Mouse (Mus musculus) intestine, embryonic 14.5 days (tissue): ENCODE results near the gene Atp4a. TPM values are rescaled to one million over a fixed set of nuclear protein-coding genes. Genes with fewer than 3 reads are reported as not detected.
"Not testable (repeated sequence)": the region's sequence is repeated elsewhere in the genome, so short reads cannot be mapped to it uniquely, and the experiment has no call there.

Experiments
- ATAC-seq: fragments of 200-750 bp; cut with Nextera tagmentation; replicated peaks from 2 replicates; pipeline ENCODE4 v1.8.0; 2017; ENCODE audit warnings: low read depth, moderate number of reproducible peaks, moderate TSS enrichment, moderate library complexity; ENCODE audit not compliant: low FRiP score, low TSS enrichment
- DNase-seq: peaks from one replicate; pipeline ENCODE4 v3.0.0-alpha.2; 2018; ENCODE audit warnings: low spot score
- H3K27ac ChIP-seq: fragments of 300-500 bp; sonication (generic); 2 replicates; pipeline ENCODE4 v1.5.1; 2014; ENCODE audit warnings: low read depth, mild to moderate bottlenecking, control low read depth
- H3K27me3 ChIP-seq: fragments of 300-500 bp; sonication (generic); replicated peaks from 2 replicates; pipeline ENCODE4 v1.6.1; 2014; ENCODE audit warnings: low read length, control low read depth; ENCODE audit not compliant: control insufficient read depth, insufficient read depth
- H3K36me3 ChIP-seq: fragments of 300-500 bp; sonication (generic); 2 replicates; pipeline ENCODE4 v1.6.1; 2014; ENCODE audit warnings: low read length, control low read depth; ENCODE audit not compliant: control insufficient read depth, insufficient read depth
- H3K4me1 ChIP-seq: fragments of 300-500 bp; sonication (generic); replicated peaks from 2 replicates; pipeline ENCODE4 v1.6.1; 2014; ENCODE audit warnings: low read length, control low read depth, mixed read lengths; ENCODE audit not compliant: control insufficient read depth, insufficient read depth
- H3K4me2 ChIP-seq: fragments of 300-500 bp; sonication (generic); 2 replicates; pipeline ENCODE4 v1.6.1; 2014; ENCODE audit warnings: low read length
- H3K4me3 ChIP-seq: fragments of 300-500 bp; sonication (generic); 2 replicates; pipeline ENCODE4 v1.5.1; 2014; ENCODE audit warnings: low read depth, low read length, control low read depth, mixed read lengths
- H3K9ac ChIP-seq: fragments of 300-500 bp; sonication (generic); 2 replicates; pipeline ENCODE4 v1.6.1; 2014; ENCODE audit warnings: mild to moderate bottlenecking, low read length
- H3K9me3 ChIP-seq: fragments of 300-500 bp; sonication (generic); 2 replicates; pipeline ENCODE4 v1.6.1; 2016; ENCODE audit warnings: low read length, control low read depth; ENCODE audit not compliant: control insufficient read depth
- WGBS: fragments of 180-500 bp; shearing (Covaris S2); extraction: QIAGEN DNeasy Blood & Tissue Kit; methylation state at CpG from one replicate; pipeline ENCODE4 v1.1.7; 2014; 5-methylcytosine and 5-hydroxymethylcytosine counted together
- polyA plus RNA-seq: library from polyadenylated mRNA; unstranded; fragments of >200 nt; fragmentation: Nextera tagmentation; extraction: Ambion mirVana; gene quantifications from 2 replicates; pipeline ENCODE4 v1.2.1, GENCODE M21; 2014

Gene Atp4a
- polyA plus RNA-seq, 1 experiment from 2014 or later: 2.2 TPM

DNA sequence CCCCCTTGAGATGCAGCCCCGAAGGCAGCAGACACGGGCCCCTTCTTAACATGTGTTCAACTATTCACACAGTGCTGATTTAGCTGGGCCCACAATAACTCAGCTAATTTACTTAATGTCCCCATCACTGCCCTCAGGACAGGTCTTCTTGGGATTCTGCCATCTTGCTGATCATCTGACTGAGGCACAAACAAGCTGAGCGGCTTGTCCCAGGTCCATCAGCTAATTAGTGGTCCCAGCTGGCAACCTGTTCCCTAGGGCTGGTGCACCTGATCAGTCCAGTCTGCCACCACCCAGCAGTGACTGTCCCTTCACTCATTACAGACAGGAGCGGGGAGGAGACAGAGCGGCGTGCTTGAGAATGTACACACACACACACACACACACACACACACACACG, 9.3 kb downstream of the Atp4a start:
- H3K4me1 ChIP-seq: peaks cover 7% of the 10 kb centered on the region
- WGBS: 90% methylated on average over 7 of the region's 7 CpGs
- H3K27me3 ChIP-seq: peaks cover 9% of the 10 kb centered on the region; the same call in 1 of the 2 replicates

DNA sequence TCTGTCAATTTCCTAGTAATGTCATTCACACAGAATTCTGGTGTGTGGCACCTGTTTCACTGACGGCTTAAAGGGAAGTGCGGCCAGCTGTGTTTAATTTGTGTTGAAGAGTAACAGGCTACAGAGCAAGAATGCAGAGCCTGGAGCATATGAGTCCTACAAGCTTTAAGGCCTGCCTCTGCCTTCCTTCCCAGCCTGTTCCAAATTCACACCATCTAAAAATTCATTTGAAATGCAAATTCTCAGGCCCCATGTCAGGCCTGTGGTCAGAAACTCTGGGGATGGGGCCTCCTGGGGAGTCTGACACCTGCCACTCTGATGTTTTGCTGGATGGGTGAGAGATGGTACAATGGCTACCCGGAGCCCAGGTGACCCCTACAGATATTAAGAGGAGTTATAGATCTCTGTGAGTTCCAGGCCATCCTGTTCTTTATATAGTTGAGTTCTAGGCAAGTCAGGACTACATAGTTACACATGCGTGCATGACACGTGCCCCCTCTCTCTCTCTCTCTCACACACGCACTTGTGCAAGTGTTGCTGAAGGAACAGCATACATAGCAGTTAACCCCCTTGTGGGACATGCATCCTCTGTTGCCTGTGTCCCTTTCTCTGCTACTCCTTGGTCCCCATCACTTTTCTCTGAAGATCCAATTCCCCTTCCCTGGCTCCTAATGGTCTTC, 11.4 kb downstream of the Atp4a start:
- WGBS: 57% methylated on average over 6 of the region's 6 CpGs

More for the DNA sequence above, 9.3 kb downstream of the Atp4a start:
- H3K4me2 ChIP-seq: no peak overlapping the region
- H3K9me3 ChIP-seq: no peaks in the 10 kb centered on the region
- no peak for ATAC-seq
- no peaks in the 10 kb centered on the region for H3K36me3 ChIP-seq
- H3K4me3 ChIP-seq: no peak overlapping the region
- DNase-seq: no peak
- H3K9ac ChIP-seq: no peak overlapping the region
- no peak overlapping the region for H3K27ac ChIP-seq

DNA sequence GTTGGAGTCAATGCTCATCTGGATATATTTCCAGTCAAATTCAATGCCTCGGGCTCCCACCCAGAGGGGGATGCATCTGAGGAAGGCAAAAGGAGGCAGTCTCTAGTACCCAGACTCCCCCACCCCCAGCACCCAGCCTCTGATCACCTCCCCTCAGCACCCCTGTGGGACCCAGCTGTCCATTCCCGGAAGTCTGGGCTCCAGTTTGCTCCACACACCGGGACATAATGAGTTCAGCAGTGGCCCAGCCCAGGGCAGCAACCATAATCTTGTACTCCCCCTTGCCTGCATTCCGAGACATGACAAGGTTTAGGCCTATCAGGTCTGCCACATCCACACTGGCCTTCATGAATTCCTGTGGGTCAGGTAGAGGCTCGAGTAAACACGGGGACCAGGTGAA, 16.2 kb downstream of the Atp4a start:
- peaks cover 21% of the 10 kb centered on the region; the same call in 1 of the 2 replicates for H3K36me3 ChIP-seq
- no peaks in the 10 kb centered on the region for H3K27me3 ChIP-seq
- no peak overlapping the region for H3K27ac ChIP-seq
- no peaks in the 10 kb centered on the region for H3K9me3 ChIP-seq
- peak overlapping the region; percentile 85 for H3K4me3 ChIP-seq
- H3K4me1 ChIP-seq: peaks cover 12% of the 10 kb centered on the region
- peak overlapping the region; percentile 77 for H3K4me2 ChIP-seq
- ATAC-seq (no peak), DNase-seq (no peak)
- whole genome bisulfite sequencing: 83% methylated on average over 6 of the region's 6 CpGs
- H3K9ac ChIP-seq: peak overlapping the region; percentile 74; the same call in 1 of the 2 replicates

More for the DNA sequence above, 11.4 kb downstream of the Atp4a start:
- peaks cover 2% of the 10 kb centered on the region; the same call in 1 of the 2 replicates for H3K4me1 ChIP-seq
- no peak overlapping the region for H3K4me3 ChIP-seq
- no peaks in the 10 kb centered on the region for H3K9me3 ChIP-seq
- H3K36me3 ChIP-seq: peaks cover 13% of the 10 kb centered on the region; the same call in 1 of the 2 replicates
- no peak overlapping the region for H3K27ac ChIP-seq
- H3K9ac ChIP-seq: no peak overlapping the region
- no peak for ATAC-seq
- no peak for DNase-seq
- no peaks in the 10 kb centered on the region for H3K27me3 ChIP-seq
- no peak overlapping the region for H3K4me2 ChIP-seq

DNA sequence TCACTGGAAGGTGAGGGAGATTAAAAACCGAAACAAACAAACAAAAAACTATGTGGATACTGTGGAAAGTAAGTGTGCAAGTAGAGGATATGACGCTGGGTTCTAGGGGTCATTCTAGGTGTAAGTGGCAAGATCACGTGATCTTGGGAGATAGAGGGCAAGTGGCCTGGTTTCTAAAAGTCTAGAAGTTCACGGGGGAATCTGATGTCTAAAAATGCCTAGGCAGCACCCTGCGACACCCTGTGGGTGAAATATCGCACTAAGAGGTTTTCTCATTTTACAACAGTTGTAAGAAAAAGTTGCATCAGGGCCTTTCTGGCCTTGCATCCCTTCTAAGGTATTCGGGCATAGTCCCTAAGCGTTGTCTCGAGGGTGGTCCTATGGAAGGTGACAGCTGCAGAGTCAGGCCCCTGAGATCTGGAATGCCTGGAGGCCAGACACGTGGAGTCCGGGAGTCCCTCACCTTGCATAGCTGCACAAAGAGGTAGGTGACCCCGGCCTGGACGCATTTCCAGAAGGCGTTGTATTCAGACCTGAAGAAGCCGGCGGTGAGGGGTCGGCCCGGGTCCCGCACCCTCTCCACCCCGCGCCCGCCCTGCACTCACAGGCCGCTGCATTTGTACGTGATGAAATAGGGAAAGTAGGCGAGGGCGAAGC, 16.9 kb downstream of the Atp4a start:
- DNase-seq: no peak
- H3K36me3 ChIP-seq: peaks cover 21% of the 10 kb centered on the region; the same call in 1 of the 2 replicates

DNA sequence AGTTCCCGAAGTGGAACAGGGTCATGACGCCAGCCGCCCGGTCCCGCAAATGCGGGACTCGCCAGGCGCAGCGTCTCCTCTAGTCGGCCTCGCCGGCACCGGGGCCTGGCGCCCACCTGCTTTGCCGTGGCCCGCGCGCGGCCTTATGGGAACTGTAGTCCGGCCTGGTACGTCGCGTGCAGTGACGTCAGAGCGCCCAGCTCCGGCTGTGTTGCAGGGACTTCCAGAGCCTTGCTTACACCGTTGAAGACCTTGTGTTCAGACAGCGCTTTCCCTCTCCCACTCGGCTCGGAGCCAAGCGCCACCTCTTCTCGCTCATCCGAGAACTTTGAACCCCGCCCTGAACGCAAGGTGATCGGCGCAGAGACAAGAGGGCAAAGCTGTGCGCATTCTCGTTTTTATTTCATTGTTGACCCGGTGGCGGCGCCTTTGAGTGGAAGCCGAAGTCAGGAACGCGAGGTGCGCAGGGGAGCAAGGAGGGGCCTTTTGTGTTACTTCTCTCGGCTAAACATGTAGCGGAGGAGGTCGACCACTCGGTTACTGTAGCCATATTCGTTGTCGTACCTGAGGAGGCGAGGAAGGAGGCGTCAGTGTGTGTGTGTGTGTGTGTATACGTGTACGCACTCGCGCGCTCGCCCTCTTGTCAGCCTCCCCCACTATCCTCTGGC, 17.5 kb downstream of the Atp4a start, which contains the start of gene Tmem147:
Tmem147 (minus strand) TSS at position 145 of the 668 bp plus-strand sequence.
- Histone ChIP-seq H3K4me3 (peak within 1 kb of the TSS; percentile 85), H3K36me3 (peaks cover 21% of the 10 kb centered on the region; the same call in 1 of the 2 replicates), H3K27ac (peak within 1 kb of the TSS; percentile 88), H3K27me3 (no peaks in the 10 kb centered on the region), H3K4me2 (peak within 1 kb of the TSS; percentile 77), H3K9ac (peak within 1 kb of the TSS; percentile 74), H3K4me1 (peaks cover 12% of the 10 kb centered on the region), H3K9me3 (no peaks in the 10 kb centered on the region)
- peak; percentile 99 for ATAC-seq
- DNase-seq: peak; percentile 99
- WGBS: under 1% methylated on average over 60 of the region's 60 CpGs

More for the DNA sequence above, 16.9 kb downstream of the Atp4a start:
- Histone ChIP-seq H3K4me2 (peak overlapping the region; percentile 77), H3K9ac (peak overlapping the region; percentile 74), H3K4me3 (peak overlapping the region; percentile 85), H3K9me3 (no peaks in the 10 kb centered on the region), H3K4me1 (peaks cover 12% of the 10 kb centered on the region), H3K27me3 (no peaks in the 10 kb centered on the region), H3K27ac (peak overlapping the region; percentile 88)
- ATAC-seq: peak; percentile 48
- WGBS: 8% methylated on average over 26 of the region's 26 CpGs

DNA sequence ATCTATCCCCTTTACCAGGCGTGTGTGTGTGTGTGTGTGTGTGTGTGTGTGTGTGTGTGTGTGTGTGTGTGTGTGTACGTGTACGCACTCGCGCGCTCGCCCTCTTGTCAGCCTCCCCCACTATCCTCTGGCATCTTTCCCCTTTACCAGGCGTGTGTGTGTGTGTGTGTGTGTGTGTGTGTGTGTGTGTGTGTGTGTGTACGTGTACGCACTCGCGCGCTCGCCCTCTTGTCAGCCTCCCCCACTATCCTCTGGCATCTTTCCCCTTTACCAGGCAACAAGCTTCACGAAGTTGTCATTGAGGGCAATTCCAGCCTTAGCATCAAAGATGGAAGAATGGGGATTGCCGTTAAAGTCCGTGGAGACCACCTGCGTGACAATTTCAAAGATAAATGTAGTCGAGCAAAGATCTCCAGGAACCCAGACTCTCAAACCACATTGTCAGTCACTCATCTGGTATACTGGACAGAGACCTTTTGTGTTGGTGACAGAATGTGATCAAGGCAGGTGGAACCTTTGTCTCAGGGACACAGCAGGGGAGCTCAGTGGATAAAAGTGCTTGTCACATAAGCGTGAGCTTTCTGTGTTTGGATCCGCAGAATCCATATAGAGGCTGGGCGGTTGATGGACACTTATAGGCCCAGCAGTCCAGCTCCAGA, 18.2 kb downstream of the Atp4a start:
- H3K9ac ChIP-seq: peak overlapping the region; percentile 74
- peaks cover 12% of the 10 kb centered on the region for H3K4me1 ChIP-seq
- WGBS: 19% methylated on average over 15 of the region's 22 CpGs
- H3K4me3 ChIP-seq: peak overlapping the region; percentile 85
- not testable (repeated sequence) for H3K27me3 ChIP-seq, ATAC-seq, H3K9me3 ChIP-seq, DNase-seq
- H3K4me2 ChIP-seq: peak overlapping the region; percentile 77
- H3K36me3 ChIP-seq: peaks cover 21% of the 10 kb centered on the region; the same call in 1 of the 2 replicates
- H3K27ac ChIP-seq: peak overlapping the region; percentile 88

DNA sequence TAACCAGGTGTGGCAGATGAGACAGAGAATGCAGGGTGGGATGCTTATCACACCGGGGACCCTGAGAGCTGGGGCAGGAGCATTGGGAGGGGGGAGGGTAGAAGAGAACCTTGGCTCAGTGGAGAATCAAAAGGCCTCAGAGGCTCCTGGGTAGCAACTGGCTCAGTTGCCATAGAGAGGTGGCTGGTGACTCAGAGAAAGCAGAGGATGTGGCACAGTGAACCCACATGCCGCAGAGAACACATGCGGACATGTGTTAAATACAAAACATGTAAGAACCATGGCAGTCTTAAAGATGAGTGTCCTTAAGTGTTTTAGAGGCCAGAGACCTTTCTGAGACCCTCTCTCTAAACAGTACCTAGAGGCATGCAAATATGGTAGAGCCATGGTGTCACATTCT, 24.2 kb downstream of the Atp4a start:
- 89% methylated on average over 3 of the region's 3 CpGs for WGBS
- H3K4me1 ChIP-seq: no peaks in the 10 kb centered on the region
- H3K4me3 ChIP-seq: no peak overlapping the region
- DNase-seq: no peak
- H3K27ac ChIP-seq: no peak overlapping the region
- no peak overlapping the region for H3K9ac ChIP-seq
- no peak overlapping the region for H3K4me2 ChIP-seq
- ATAC-seq: no peak
- H3K27me3 ChIP-seq: no peaks in the 10 kb centered on the region
- peaks cover 33% of the 10 kb centered on the region for H3K36me3 ChIP-seq
- H3K9me3 ChIP-seq: no peaks in the 10 kb centered on the region

DNA sequence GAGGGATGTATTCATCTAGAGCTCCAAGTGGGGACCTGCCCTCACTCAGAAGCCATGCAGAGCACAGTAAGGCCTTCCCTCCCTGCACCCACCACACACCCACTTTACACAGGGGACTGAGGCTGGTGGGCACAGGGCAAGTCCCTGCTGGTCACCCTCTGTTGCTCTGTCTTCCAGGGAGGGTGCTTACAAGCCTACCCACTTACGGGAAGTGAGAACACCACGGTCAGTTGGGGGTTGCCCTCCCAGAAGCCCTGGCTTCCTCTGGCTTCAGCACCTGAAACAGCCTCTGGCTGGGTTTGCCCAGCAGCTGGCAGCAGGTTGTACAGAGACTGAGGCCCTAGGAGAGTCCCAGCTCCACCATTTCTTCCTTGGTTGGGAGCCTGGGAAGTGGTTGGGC, 30.6 kb downstream of the Atp4a start:
- not testable (repeated sequence) for H3K4me3 ChIP-seq, H3K27ac ChIP-seq, H3K4me1 ChIP-seq, DNase-seq, H3K4me2 ChIP-seq, H3K9me3 ChIP-seq, H3K36me3 ChIP-seq, H3K9ac ChIP-seq, ATAC-seq, H3K27me3 ChIP-seq
- 95% methylated on average over 2 of the region's 2 CpGs for WGBS
